Mouse (Mus musculus) neural tube, embryonic 13.5 days (tissue): ENCODE measurements around the gene Ttll8. TPM values are rescaled to one million over a fixed set of nuclear protein-coding genes. Genes with fewer than 3 reads are reported as not detected.

Experiments used
- ATAC-seq: fragments of 200-750 bp; cut with Nextera tagmentation; 2 replicates; pipeline ENCODE4 v1.8.0; 2017; ENCODE audit warnings: low read depth, mild to moderate bottlenecking, moderate TSS enrichment, moderate library complexity
- H3K27ac ChIP-seq: fragments of 300-500 bp; sonication (generic); replicated peaks from 2 replicates; pipeline ENCODE4 v1.5.1; 2015; ENCODE audit warnings: moderate library complexity, mild to moderate bottlenecking, inconsistent platforms
- H3K27me3 ChIP-seq: fragments of 300-500 bp; sonication (generic); 2 replicates; pipeline ENCODE4 v1.6.1; 2015; ENCODE audit warnings: mild to moderate bottlenecking, inconsistent platforms
- H3K36me3 ChIP-seq: fragments of 300-500 bp; sonication (generic); 2 replicates; pipeline ENCODE4 v1.6.1; 2015; ENCODE audit warnings: mild to moderate bottlenecking, inconsistent platforms
- H3K4me1 ChIP-seq: fragments of 300-500 bp; sonication (generic); replicated peaks from 2 replicates; pipeline ENCODE4 v1.6.1; 2015; ENCODE audit warnings: inconsistent platforms
- H3K4me2 ChIP-seq: fragments of 300-500 bp; sonication (generic); 2 replicates; pipeline ENCODE4 v1.6.1; 2015; ENCODE audit warnings: inconsistent platforms, mild to moderate bottlenecking, moderate library complexity
- H3K4me3 ChIP-seq: fragments of 300-500 bp; sonication (generic); 2 replicates; pipeline ENCODE4 v1.5.1; 2015; ENCODE audit warnings: mild to moderate bottlenecking, inconsistent platforms
- H3K9ac ChIP-seq: fragments of 300-500 bp; sonication (generic); 2 replicates; pipeline ENCODE4 v1.6.1; 2015; ENCODE audit warnings: moderate library complexity, mild to moderate bottlenecking, inconsistent platforms
- H3K9me3 ChIP-seq: fragments of 300-500 bp; sonication (generic); 2 replicates; pipeline ENCODE4 v1.6.1; 2016; ENCODE audit warnings: inconsistent platforms
- WGBS: fragments of 180-500 bp; shearing (Covaris S2); methylation state at CpG from one replicate; pipeline ENCODE4 v1.1.7; 2015; 5-methylcytosine and 5-hydroxymethylcytosine counted together
- polyA plus RNA-seq: library from polyadenylated mRNA; unstranded; fragments of >200 nt; fragmentation: Nextera tagmentation; extraction: Ambion mirVana; gene quantifications from 2 replicates; pipeline ENCODE4 v1.2.1, GENCODE M21; 2015

Ttll8 gene
- polyA plus RNA-seq, 1 experiment from 2014 or later, result not detected

- Histone ChIP-seq H3K36me3 (no peaks in the 10 kb centered on the region), H3K27me3 (no peaks in the 10 kb centered on the region), H3K4me3 (no peak overlapping the region), H3K4me2 (no peak overlapping the region), H3K9me3 (no peaks in the 10 kb centered on the region), H3K9ac (no peak overlapping the region), H3K4me1 (no peaks in the 10 kb centered on the region), H3K27ac (no peak overlapping the region)
- 81% methylated on average over 12 of the region's 12 CpGs for WGBS
- no peak for ATAC-seq
Measured at GRCm38 (mm10) chr15:88919328-88919727, 34.9 kb downstream of the Ttll8 start.

DNA sequence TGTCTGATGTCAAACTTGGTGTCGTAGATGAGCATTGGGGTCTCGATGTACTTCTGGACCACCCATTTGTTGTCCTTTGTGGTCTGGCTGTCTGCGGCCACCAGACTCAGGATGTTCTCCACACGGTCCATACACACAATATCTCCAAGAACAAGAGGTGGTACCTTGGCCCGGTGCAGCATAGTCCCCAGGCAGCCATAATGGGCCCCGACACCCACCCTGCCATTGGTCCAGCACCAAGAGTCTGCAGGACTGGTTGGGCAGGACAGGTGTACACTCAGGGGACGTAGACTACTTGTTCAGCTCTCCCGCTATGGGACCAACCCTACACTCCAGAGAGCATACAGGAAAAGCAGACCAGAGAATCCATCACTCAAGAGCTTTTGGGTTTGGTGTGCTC is 37.1 kb downstream of the Ttll8 start:
- 98% methylated on average over 8 of the region's 8 CpGs for WGBS
- H3K9ac ChIP-seq, result no peak overlapping the region
- H3K36me3 ChIP-seq, result no peaks in the 10 kb centered on the region
- no peaks in the 10 kb centered on the region for H3K4me1 ChIP-seq
- no peak for ATAC-seq
- no peaks in the 10 kb centered on the region for H3K9me3 ChIP-seq
- no peak overlapping the region for H3K27ac ChIP-seq
- H3K4me2 ChIP-seq, result no peak overlapping the region
- H3K27me3 ChIP-seq, result no peaks in the 10 kb centered on the region
- no peak overlapping the region for H3K4me3 ChIP-seq

DNA sequence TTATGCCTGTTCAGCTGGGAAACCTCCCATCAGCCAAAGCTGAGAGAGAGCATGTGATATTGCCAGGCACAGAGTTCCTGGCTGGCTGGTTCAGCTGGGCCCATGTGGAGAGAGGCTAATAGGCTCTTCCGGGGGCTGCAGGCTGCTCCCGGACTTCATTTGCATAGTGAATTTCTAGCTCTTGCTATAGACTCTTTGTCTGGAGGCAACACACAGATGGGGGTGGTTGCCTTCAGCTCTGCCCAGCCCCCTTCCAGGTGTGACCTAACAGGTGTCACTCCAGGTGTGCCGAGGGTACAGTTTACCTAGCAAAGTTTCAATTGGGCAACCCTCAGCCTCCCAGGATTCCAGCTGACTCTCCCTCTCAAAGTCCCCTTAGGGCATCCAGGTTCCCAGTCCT is 37.9 kb downstream of the Ttll8 start:
- Histone ChIP-seq H3K27ac (no peak overlapping the region), H3K4me1 (no peaks in the 10 kb centered on the region), H3K9me3 (no peaks in the 10 kb centered on the region), H3K27me3 (no peaks in the 10 kb centered on the region), H3K36me3 (no peaks in the 10 kb centered on the region), H3K4me2 (no peak overlapping the region), H3K9ac (no peak overlapping the region), H3K4me3 (no peak overlapping the region)
- WGBS, result 45% methylated on average over 3 of the region's 3 CpGs
- no peak for ATAC-seq

DNA sequence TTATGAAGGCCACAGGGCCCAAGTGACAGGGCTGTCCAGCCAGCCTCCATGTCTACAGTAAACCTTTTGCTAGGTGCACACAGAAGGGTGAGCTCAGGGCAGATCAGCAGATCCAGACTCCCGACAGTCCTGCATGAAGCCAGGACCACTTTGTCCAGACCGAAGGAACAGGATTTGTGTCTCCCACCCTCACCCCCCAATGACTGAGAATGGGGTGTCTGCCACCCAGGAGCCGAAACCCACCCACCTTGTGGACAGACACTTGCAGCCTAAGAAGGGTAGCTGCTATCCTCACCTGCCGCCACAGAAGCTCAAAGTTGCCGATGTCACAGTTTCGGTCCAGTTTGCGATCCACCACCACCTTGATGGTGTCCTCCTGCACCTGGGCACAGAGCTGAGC is 39.2 kb downstream of the Ttll8 start:
- WGBS, result 95% methylated on average over 7 of the region's 7 CpGs
- no peak overlapping the region for H3K4me3 ChIP-seq
- no peaks in the 10 kb centered on the region for H3K9me3 ChIP-seq
- H3K36me3 ChIP-seq, result no peaks in the 10 kb centered on the region
- H3K4me2 ChIP-seq, result no peak overlapping the region
- no peak for ATAC-seq
- H3K4me1 ChIP-seq, result no peaks in the 10 kb centered on the region
- no peaks in the 10 kb centered on the region for H3K27me3 ChIP-seq
- no peak overlapping the region for H3K27ac ChIP-seq
- no peak overlapping the region for H3K9ac ChIP-seq

GRCm38 (mm10) chr15:88906347-88906746 is 47.9 kb downstream of the Ttll8 start:
- H3K9me3 ChIP-seq, result no peaks in the 10 kb centered on the region
- 70% methylated on average over 4 of the region's 4 CpGs for WGBS
- H3K27me3 ChIP-seq, result no peaks in the 10 kb centered on the region
- H3K36me3 ChIP-seq, result no peaks in the 10 kb centered on the region
- no peak overlapping the region for H3K4me3 ChIP-seq
- no peak for ATAC-seq
- H3K9ac ChIP-seq, result no peak overlapping the region
- H3K4me1 ChIP-seq, result no peaks in the 10 kb centered on the region
- H3K4me2 ChIP-seq, result no peak overlapping the region
- no peak overlapping the region for H3K27ac ChIP-seq

- no peak overlapping the region for H3K9ac ChIP-seq
- ATAC-seq, result no peak
- H3K4me2 ChIP-seq, result no peak overlapping the region
- no peaks in the 10 kb centered on the region for H3K27me3 ChIP-seq
- H3K9me3 ChIP-seq, result no peaks in the 10 kb centered on the region
- no peak overlapping the region for H3K4me3 ChIP-seq
- H3K4me1 ChIP-seq, result no peaks in the 10 kb centered on the region
- WGBS, result 86% methylated on average over 14 of the region's 14 CpGs
- no peak overlapping the region for H3K27ac ChIP-seq
- H3K36me3 ChIP-seq, result no peaks in the 10 kb centered on the region
Measured at GRCm38 (mm10) chr15:88904056-88904811, 50.0 kb downstream of the Ttll8 start.

DNA sequence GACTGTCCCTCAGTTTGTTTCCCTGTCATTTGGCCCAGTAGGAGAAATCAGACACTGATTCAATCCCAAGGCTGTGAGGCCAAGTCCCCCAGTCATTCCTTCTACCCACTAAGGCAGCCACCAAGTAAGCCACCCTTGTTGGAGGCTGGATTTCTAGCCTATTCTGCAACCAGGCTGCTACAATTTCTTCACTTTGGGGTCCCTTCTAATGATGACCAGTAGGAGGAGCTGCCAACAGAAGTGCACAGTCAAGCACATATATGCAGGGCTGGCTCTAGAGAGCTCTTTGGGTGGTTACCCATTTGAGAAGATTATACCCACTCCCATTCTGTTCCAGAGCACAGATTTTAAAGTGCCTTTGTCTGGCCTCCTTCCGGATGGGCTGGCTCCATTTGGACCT is 51.1 kb downstream of the Ttll8 start:
- Histone ChIP-seq H3K27ac (no peak overlapping the region), H3K4me2 (no peak overlapping the region), H3K9ac (no peak overlapping the region), H3K9me3 (no peaks in the 10 kb centered on the region), H3K4me3 (no peak overlapping the region), H3K27me3 (no peaks in the 10 kb centered on the region), H3K4me1 (no peaks in the 10 kb centered on the region), H3K36me3 (no peaks in the 10 kb centered on the region)
- no peak for ATAC-seq
- WGBS, result 71% methylated on average over 1 of the region's 1 CpGs

DNA sequence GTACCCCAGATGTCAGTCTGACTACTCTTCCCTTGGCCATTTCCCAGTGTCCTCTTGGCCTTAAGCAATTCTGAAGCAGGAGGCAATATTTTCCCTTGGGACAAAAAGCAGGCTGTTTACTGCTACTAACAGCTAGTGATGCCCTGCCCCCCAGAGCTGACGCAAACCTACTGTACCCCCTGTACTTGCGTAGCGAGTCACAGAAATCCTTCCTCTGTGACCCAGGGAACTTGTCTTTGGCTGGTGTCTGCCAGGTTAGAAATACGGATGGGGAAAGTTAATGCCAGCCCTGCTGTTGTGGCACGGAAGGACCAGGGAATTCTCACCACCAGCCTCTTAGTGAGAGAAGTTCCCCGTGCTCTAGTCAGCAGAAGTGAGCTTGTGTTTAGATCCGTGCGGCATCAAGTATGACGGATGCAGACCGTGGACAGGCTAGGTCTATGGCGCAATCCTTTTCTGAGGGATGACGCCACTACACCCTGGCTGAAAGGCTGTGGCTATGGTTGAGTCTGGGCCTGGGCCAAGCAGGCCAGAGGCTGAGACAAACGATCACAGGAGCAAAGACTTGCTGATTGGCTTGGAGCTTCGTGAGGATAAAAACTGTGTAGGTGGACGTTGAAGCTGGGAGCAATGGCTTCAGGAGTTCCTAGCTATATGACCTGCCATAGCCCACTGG is 51.9 kb downstream of the Ttll8 start:
- H3K4me2 ChIP-seq, result no peak overlapping the region
- H3K36me3 ChIP-seq, result no peaks in the 10 kb centered on the region
- H3K4me1 ChIP-seq, result no peaks in the 10 kb centered on the region
- no peaks in the 10 kb centered on the region for H3K9me3 ChIP-seq
- 87% methylated on average over 15 of the region's 15 CpGs for WGBS
- no peak overlapping the region for H3K27ac ChIP-seq
- no peaks in the 10 kb centered on the region for H3K27me3 ChIP-seq
- ATAC-seq, result no peak
- no peak overlapping the region for H3K9ac ChIP-seq
- H3K4me3 ChIP-seq, result no peak overlapping the region

DNA sequence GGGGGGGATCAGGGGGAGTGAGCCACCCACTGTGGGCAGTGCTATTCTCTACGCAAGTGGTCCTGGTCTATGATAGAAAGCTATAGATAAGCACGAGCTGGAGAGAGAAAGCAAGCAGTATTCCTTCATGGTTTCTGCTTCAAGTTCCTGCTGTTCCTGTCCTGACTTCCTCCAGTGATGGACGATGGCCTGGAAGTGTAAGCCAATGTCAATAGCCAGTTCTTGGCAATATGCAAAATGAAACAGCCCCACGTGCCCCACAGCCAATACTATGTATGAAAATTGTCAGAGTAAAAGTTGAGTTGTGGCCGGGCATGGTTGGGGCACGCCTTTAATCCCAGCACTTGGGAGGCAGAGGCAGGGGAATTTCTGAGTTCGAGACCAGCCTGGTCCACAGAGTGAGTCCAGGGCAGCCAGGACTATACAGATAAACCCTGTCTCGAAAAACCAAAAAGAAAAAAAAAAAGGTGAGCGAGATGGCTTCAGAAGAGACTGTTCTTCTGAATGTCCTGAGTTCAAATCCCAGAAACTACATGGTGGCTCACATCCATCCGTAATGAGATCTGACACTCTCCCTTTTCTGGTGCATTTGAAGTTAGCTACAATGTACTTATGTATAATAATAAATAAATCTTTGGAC is 57.8 kb downstream of the Ttll8 start:
- Histone ChIP-seq H3K4me1 (no peaks in the 10 kb centered on the region), H3K36me3 (no peaks in the 10 kb centered on the region), H3K27me3 (peaks cover 8% of the 10 kb centered on the region), H3K27ac (no peak overlapping the region), H3K9me3 (no peaks in the 10 kb centered on the region), H3K9ac (no peak overlapping the region), H3K4me2 (no peak overlapping the region), H3K4me3 (no peak overlapping the region)
- 88% methylated on average over 10 of the region's 10 CpGs for WGBS
- no peak for ATAC-seq

- no peak for ATAC-seq
- Histone ChIP-seq H3K27ac (no peak overlapping the region), H3K4me1 (peaks cover 5% of the 10 kb centered on the region), H3K27me3 (peaks cover 8% of the 10 kb centered on the region), H3K4me2 (no peak overlapping the region), H3K36me3 (no peaks in the 10 kb centered on the region), H3K4me3 (no peak overlapping the region), H3K9me3 (no peaks in the 10 kb centered on the region), H3K9ac (no peak overlapping the region)
- WGBS, result 82% methylated on average over 6 of the region's 6 CpGs
Measured at GRCm38 (mm10) chr15:88895891-88896290, 58.3 kb downstream of the Ttll8 start.

- H3K9me3 ChIP-seq, result no peaks in the 10 kb centered on the region
- H3K4me3 ChIP-seq, result no peak overlapping the region
- no peak overlapping the region for H3K9ac ChIP-seq
- 67% methylated on average over 7 of the region's 7 CpGs for WGBS
- no peak overlapping the region for H3K27ac ChIP-seq
- ATAC-seq, result no peak
- H3K27me3 ChIP-seq, result peaks cover 9% of the 10 kb centered on the region
- no peaks in the 10 kb centered on the region for H3K36me3 ChIP-seq
- no peak overlapping the region for H3K4me2 ChIP-seq
- H3K4me1 ChIP-seq, result peaks cover 12% of the 10 kb centered on the region
Measured at GRCm38 (mm10) chr15:88895119-88895518, 59.1 kb downstream of the Ttll8 start.

DNA sequence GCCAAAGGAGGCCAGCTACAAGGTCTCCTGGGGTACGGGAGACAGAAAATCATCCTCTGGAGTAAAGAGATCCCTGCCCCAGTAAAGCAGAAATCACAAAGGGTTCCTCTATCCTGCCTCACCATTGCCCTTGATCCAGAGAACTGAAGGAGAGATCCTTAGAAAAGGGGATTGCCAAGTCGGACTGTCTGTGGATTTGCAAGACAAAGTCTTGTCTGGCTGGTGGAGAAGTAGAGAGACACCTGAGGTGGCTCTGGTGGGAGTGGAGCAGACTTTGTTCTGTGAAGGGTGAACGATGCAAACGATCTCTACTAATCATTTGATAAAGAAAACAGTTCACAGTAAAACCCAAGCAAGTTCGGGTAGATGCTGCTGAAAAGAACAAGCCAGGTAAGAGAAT is 61.3 kb downstream of the Ttll8 start:
- H3K9me3 ChIP-seq, result no peaks in the 10 kb centered on the region
- no peak overlapping the region for H3K9ac ChIP-seq
- no peaks in the 10 kb centered on the region for H3K36me3 ChIP-seq
- H3K27ac ChIP-seq, result no peak overlapping the region
- peaks cover 19% of the 10 kb centered on the region for H3K27me3 ChIP-seq
- H3K4me2 ChIP-seq, result no peak overlapping the region
- ATAC-seq, result no peak
- peaks cover 14% of the 10 kb centered on the region for H3K4me1 ChIP-seq
- 86% methylated on average over 5 of the region's 5 CpGs for WGBS
- H3K4me3 ChIP-seq, result no peak overlapping the region
